Mouse (Mus musculus) G1E-ER4 (cell line): ENCODE data around the gene Spry1. TPM values are rescaled to one million over a fixed set of nuclear protein-coding genes. Genes with fewer than 3 reads are reported as not detected.

Source experiments
- GATA1 ChIP-seq: IDR thresholded peaks from one replicate; pipeline ENCODE4 v1.8.0; 2012; ENCODE audit warnings: low read length, inconsistent platforms
- polyA plus RNA-seq: library from polyadenylated mRNA; stranded (reverse); fragments of >175 nt; gene quantifications from 2 replicates; pipeline ENCODE4 v1.2.3, GENCODE M21; 2012

Spry1 gene
- polyA plus RNA-seq, 1 experiment: 6.4 TPM

DNA sequence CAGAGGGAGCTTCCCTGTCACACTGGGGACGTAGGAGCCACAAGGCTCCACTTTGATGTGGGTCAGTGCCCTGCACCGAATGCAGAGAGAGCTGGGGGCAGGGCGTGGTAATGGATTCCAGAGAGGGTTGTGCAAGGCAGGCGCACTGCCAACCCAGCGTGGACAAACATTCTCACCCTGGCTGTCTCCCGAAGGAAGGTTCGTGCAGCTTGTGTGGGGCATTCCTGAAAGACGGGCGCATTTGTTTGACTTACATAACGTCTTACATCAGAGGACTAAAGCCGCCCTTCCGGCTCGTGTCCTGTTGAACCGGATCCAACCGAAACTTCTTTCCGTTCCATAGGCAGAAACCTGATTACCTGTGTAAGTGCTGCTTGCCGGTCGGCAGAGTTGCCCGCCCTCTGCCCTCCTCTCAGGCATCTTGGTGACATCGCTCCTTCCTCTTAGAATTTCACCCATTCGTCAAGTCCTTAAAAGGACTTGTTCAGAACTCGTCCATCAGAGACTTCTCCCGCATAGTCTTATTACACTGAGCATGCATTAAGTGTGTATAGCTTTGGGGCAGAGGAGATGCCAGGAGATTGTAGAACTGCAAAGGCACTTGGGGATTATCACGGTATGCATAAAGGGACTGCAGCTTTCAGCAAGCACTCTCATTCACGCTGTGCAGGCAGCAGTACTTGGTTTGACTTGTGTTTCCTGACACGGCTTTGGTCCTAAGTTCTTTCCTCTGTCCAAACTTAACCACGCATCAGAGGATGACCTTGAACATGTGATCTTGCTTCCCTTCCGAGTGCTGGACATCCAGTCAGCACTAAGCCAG, 47.6 kb downstream of the Spry1 start:
- TF ChIP-seq GATA1: no peak

DNA sequence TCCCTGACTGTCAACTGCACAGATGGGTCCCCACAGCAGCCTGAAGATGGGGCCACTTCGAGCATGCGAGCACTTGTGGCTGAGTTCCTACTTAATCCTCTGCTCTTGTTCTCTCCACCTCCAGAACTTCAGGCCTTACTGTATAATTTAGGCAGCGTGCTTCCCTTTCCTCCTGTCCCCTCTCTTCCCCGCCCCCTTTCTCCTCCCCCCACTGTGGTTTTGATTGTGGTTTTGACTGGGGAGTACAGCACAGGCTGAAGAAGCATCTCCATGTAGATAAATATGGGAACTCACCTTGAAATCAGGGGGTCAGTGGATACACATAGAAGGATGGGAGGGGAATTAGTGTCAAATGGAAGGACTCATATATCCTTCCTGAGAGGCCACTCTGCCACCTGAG, 53.2 kb downstream of the Spry1 start:
- no peak for TF ChIP-seq GATA1

DNA sequence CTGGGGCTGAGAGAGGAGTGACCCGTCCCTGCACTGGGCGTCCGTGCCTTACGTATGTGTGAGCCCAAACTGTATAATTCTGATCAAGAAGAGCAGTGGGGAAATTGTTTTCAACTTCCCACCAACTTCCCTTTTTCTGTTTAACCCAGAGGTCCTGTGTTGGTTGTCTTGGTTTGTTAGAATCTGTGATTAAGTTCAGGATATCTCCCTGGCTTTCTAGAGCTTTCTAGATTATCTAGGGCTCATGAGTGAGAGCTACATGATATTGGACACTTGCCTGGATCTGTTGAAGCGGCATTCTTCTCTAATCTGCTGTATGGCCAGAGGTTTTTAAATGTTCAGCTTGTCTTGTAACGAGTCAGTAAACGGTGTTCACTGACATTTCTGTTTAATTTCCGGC, 53.8 kb downstream of the Spry1 start:
- TF ChIP-seq GATA1: peak; percentile 51

Other genes starting within 250 kb of the Spry1 start
- gene Spata5, start 220.1 kb upstream of the Spry1 start, polyA plus RNA-seq: 15.7 and 20.5 TPM in 2 replicates
- 19.5 and 19.6 TPM in 2 replicates for gene Nudt6, start 219.7 kb upstream of the Spry1 start, polyA plus RNA-seq
- 0.09 TPM in 1 of 2 replicates, not detected in the other for gene Gm5148, start 84.5 kb downstream of the Spry1 start, polyA plus RNA-seq